Mouse (Mus musculus): Measurements from ENCODE around the gene Chad. TPM values are rescaled to one million over a fixed set of nuclear protein-coding genes. Genes with fewer than 3 reads are reported as not detected.

Gene Chad
- 0.23 and 1.1 TPM in 2 replicates for polyA plus RNA-seq (2015; fragmentation: Nextera tagmentation; extraction: Ambion mirVana)

DNA sequence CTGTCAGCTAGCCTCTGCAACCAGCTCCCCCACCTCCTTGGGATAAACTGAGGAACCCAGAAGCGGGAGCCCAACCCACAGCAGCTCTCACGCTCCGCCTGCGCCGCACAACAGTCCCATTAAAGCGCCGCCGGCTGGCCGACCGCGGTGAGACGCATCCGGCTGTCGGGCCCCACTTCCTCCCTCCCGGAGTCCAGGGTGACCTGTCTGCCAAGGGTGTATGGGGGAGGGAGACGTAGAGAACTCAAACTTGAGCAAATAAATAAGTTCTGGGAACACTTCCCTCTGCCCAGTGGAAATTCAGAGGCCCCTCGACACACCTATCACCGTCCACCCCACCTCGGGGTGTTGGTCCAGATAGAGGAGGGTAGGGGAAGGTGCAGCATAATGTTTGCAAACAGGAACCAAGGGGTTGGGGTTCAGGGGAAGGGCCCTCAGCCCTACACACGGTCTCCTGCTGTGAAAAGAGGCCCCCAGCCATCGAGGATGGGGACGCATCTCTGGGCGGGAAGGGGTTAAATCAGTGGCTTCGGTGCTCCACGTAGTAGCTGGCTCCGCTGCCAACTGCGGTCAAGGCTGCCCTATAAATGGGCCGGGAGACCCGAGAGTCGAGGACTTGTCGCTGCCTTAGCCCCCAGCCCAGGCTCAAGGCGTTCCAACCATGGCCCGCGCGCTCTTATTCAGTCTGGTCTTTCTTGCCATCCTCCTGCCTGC lies at the start of gene Chad:
Gene Chad, plus strand, starts transcription at position 611 of the 714 bp plus-strand sequence.
- no peak within 1 kb of the TSS for H3K27ac ChIP-seq
- 9% methylated on average over 35 of the region's 35 CpGs for WGBS
- H3K4me3 ChIP-seq (replicated peaks) = peak within 1 kb of the TSS; percentile 24
- H3K27me3 ChIP-seq = peaks cover 12% of the 10 kb centered on the region; the same call in 1 of the 2 replicates
- H3K36me3 ChIP-seq = peaks cover 13% of the 10 kb centered on the region
- peaks cover 16% of the 10 kb centered on the region for H3K4me1 ChIP-seq
- H3K9ac ChIP-seq = peak within 1 kb of the TSS; percentile 9; the same call in 1 of the 2 replicates
- H3K9me3 ChIP-seq (replicated peaks) = no peaks in the 10 kb centered on the region
- peak; percentile 27; the same call in 1 of the 2 replicates for ATAC-seq (replicated peaks; ENCODE audit: low FRiP score)
- peak within 1 kb of the TSS; percentile 50 for H3K4me2 ChIP-seq

DNA sequence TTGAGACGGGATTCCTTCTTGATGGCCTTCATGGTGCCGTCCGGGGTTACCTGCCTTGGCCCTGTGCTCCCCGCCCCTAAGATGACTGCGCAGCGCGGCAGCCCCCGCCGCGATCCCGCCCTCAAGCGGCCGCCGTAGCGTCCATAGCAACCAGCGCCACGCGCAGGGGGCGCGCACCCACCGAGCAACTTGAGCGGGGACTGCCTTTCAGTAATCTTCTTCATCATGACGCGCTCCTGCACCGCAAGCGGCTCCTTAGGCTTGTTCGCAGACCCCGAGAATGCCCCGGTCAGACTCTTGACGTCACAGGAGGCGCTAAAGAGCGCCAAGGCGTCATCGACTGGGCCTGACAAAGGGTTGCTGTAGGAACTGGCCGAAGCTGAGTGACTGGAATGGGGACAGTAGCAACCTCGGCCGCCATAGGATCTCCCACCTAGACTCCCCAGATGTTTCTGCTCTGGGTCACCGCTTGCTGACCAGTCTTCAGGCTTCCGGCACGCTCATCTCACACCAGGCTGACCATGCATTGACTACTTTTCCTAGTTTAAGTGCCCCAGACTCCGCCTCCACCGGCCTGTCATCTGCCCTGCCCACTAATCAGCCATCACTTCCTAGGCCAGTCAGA lies 43.5 kb upstream of the Chad start, which contains the start of gene Mycbpap:
Gene Mycbpap, minus strand, starts transcription at position 524 of the 625 bp plus-strand sequence.
- H3K9ac ChIP-seq = peak within 1 kb of the TSS; percentile 47
- no peaks in the 10 kb centered on the region for H3K36me3 ChIP-seq
- 1% methylated on average over 42 of the region's 42 CpGs for WGBS
- peak; percentile 59 for ATAC-seq (replicated peaks; ENCODE audit: low FRiP score)
- no peaks in the 10 kb centered on the region for H3K9me3 ChIP-seq (replicated peaks)
- H3K4me3 ChIP-seq (replicated peaks) = peak within 1 kb of the TSS; percentile 53
- peaks cover 56% of the 10 kb centered on the region for H3K4me1 ChIP-seq
- H3K27ac ChIP-seq = peak within 1 kb of the TSS; percentile 67
- H3K27me3 ChIP-seq = no peaks in the 10 kb centered on the region
- peak within 1 kb of the TSS; percentile 80 for H3K4me2 ChIP-seq

DNA sequence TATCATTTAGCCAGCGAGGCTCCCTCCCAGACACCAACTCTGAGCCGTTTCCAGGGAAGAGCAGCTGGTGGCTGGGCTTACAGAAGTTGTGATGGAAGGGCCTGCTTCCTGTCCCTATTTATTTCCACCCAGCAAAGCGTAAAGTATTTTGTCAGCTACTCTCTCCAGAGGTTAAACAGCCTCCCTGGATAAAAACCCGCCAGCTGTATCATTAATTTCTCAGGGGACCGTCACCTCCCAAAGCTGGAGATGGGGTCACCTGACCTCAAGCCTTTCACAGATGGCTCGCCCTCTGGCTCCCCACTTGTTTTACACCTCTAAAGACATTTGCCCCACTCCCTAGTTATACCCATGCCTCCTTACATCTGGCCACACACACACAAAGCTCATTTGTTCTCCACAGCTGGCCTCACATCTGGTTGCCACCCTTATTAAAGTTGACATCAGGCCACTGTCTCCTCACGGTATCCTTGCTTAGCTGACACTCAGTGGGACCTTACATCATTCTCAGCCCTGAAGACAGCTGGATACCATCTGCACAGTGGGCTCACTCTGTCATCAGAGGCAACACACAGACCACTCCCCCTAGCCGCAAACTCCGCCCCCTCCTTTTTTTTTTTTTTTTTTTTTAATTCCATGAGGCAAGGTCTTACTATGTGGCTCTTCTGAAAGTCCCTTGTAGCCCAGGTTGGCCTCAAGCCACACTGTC lies 38.5 kb upstream of the Chad start:
- no peak overlapping the region for H3K4me3 ChIP-seq (replicated peaks)
- peaks cover 40% of the 10 kb centered on the region for H3K4me1 ChIP-seq
- no peaks in the 10 kb centered on the region for H3K36me3 ChIP-seq
- no peak overlapping the region for H3K4me2 ChIP-seq
- peak overlapping the region; percentile 57 for H3K27ac ChIP-seq
- WGBS = 26% methylated on average over 9 of the region's 9 CpGs
- ATAC-seq (replicated peaks; ENCODE audit: low FRiP score) = peak; percentile 72
- H3K9ac ChIP-seq = no peak overlapping the region
- no peaks in the 10 kb centered on the region for H3K27me3 ChIP-seq
- H3K9me3 ChIP-seq (replicated peaks) = no peaks in the 10 kb centered on the region

- H3K4me3 ChIP-seq (replicated peaks) = no peak overlapping the region
- no peak for ATAC-seq (replicated peaks; ENCODE audit: low FRiP score)
Observed at GRCm38 (mm10) chr11:94528879-94529278, 36.0 kb upstream of the Chad start.

DNA sequence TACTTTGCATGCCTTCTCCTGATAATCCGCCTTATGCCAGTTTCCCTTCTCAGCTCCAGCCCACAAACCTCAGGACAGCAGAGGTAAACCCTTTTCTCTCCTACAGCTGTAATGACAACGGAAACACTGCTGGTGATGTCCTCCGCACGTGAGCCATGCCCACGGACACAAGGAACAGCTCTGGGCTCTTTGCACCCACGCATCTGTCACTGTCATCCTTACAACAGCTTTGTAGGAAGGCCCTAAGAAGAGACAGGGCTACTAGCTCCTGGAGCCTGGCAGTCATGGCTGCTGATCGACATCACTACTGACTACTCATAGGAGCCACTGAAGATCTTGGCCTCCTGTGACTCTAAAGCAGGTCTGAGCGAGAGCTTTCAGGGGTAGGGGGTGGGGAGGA lies 31.7 kb upstream of the Chad start:
- no peak overlapping the region for H3K9ac ChIP-seq
- H3K4me3 ChIP-seq (replicated peaks) = no peak overlapping the region
- no peak for ATAC-seq (replicated peaks; ENCODE audit: low FRiP score)
- no peaks in the 10 kb centered on the region for H3K27me3 ChIP-seq
- 72% methylated on average over 8 of the region's 8 CpGs for WGBS
- H3K36me3 ChIP-seq = no peaks in the 10 kb centered on the region
- H3K4me2 ChIP-seq = no peak overlapping the region
- no peaks in the 10 kb centered on the region for H3K9me3 ChIP-seq (replicated peaks)
- no peak overlapping the region for H3K27ac ChIP-seq
- peaks cover 11% of the 10 kb centered on the region for H3K4me1 ChIP-seq

More at GRCm38 (mm10) chr11:94528879-94529278, 36.0 kb upstream of the Chad start:
- Histone ChIP-seq H3K27me3 (no peaks in the 10 kb centered on the region), H3K4me2 (no peak overlapping the region), H3K4me1 (peaks cover 29% of the 10 kb centered on the region), H3K9ac (no peak overlapping the region), H3K9me3 (replicated peaks) (no peaks in the 10 kb centered on the region), H3K27ac (no peak overlapping the region), H3K36me3 (no peaks in the 10 kb centered on the region)
- WGBS = 60% methylated on average over 3 of the region's 3 CpGs

DNA sequence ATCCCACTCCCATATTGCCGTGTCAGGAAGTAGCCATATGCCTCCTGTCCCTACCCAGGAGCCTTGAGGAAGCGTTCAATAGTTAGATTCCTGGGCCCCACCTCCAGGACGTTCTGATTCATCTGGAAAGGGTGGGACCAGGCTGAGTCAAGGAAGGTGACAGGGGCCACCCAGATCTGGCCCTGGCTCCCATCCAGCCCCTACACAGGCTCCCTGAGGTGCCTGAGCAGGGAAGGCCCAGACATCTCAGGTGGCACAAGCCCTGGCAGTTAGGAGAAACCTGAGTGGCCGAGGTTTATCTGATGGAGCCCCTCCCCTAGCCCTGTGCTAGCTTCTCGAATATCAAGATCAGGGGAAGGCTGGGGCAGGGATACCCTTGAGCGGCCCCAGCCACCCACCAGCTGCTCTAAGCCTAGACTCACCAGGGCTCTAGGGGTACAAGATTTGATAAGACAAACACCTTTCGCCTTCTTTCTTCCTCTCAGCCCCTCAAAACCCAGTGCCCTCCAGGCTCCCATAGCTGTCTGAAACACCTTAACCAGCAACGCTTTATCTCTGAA lies 26.0 kb upstream of the Chad start:
- no peak overlapping the region for H3K9ac ChIP-seq
- H3K4me2 ChIP-seq = no peak overlapping the region
- peak; percentile 64 for ATAC-seq (replicated peaks; ENCODE audit: low FRiP score)
- H3K9me3 ChIP-seq (replicated peaks) = no peaks in the 10 kb centered on the region
- WGBS = 44% methylated on average over 8 of the region's 8 CpGs
- H3K27me3 ChIP-seq = no peaks in the 10 kb centered on the region
- H3K36me3 ChIP-seq = 0 out of 2 replicates have a peak, but pooled peaks cover 8% of the 10 kb centered on the region
- H3K4me3 ChIP-seq (replicated peaks) = no peak overlapping the region
- 0 out of 2 replicates have a peak overlapping the region, but pooled peaks have one; percentile 28 for H3K27ac ChIP-seq
- H3K4me1 ChIP-seq = peaks cover 15% of the 10 kb centered on the region

GRCm38 (mm10) chr11:94539761-94540160 lies 25.1 kb upstream of the Chad start:
- 0 out of 2 replicates have a peak, but pooled peaks cover 8% of the 10 kb centered on the region for H3K36me3 ChIP-seq
- H3K4me1 ChIP-seq = peaks cover 24% of the 10 kb centered on the region
- H3K9me3 ChIP-seq (replicated peaks) = no peaks in the 10 kb centered on the region
- no peak for ATAC-seq (replicated peaks; ENCODE audit: low FRiP score)
- H3K27me3 ChIP-seq = no peaks in the 10 kb centered on the region
- H3K27ac ChIP-seq = no peak overlapping the region
- H3K4me2 ChIP-seq = no peak overlapping the region
- no peak overlapping the region for H3K9ac ChIP-seq
- H3K4me3 ChIP-seq (replicated peaks) = no peak overlapping the region
- 76% methylated on average over 7 of the region's 7 CpGs for WGBS

GRCm38 (mm10) chr11:94542400-94542799 lies 22.4 kb upstream of the Chad start:
- Histone ChIP-seq H3K9ac (no peak overlapping the region), H3K36me3 (0 out of 2 replicates have a peak, but pooled peaks cover 8% of the 10 kb centered on the region), H3K27ac (no peak overlapping the region), H3K27me3 (no peaks in the 10 kb centered on the region), H3K4me2 (no peak overlapping the region), H3K4me1 (peaks cover 21% of the 10 kb centered on the region), H3K9me3 (replicated peaks) (no peaks in the 10 kb centered on the region), H3K4me3 (replicated peaks) (no peak overlapping the region)
- 92% methylated on average over 4 of the region's 4 CpGs for WGBS
- ATAC-seq (replicated peaks; ENCODE audit: low FRiP score) = no peak

- H3K9me3 ChIP-seq (replicated peaks) = no peaks in the 10 kb centered on the region
- WGBS = 85% methylated on average over 12 of the region's 12 CpGs
- no peak overlapping the region for H3K4me2 ChIP-seq
Observed at GRCm38 (mm10) chr11:94543344-94543743, 21.5 kb upstream of the Chad start.

GRCm38 (mm10) chr11:94543932-94544331 lies 20.9 kb upstream of the Chad start:
- H3K9ac ChIP-seq = no peak overlapping the region
- WGBS = 31% methylated on average over 9 of the region's 9 CpGs
- H3K36me3 ChIP-seq = 0 out of 2 replicates have a peak, but pooled peaks cover 8% of the 10 kb centered on the region
- H3K9me3 ChIP-seq (replicated peaks) = no peaks in the 10 kb centered on the region
- 0 out of 2 replicates have a peak overlapping the region, but pooled peaks have one; percentile 6 for H3K4me3 ChIP-seq (replicated peaks)
- H3K27ac ChIP-seq = no peak overlapping the region
- H3K27me3 ChIP-seq = no peaks in the 10 kb centered on the region
- peaks cover 27% of the 10 kb centered on the region for H3K4me1 ChIP-seq
- peak overlapping the region; percentile 48; the same call in 1 of the 2 replicates for H3K4me2 ChIP-seq
- no peak for ATAC-seq (replicated peaks; ENCODE audit: low FRiP score)

More at GRCm38 (mm10) chr11:94543344-94543743, 21.5 kb upstream of the Chad start:
- Histone ChIP-seq H3K27me3 (no peaks in the 10 kb centered on the region), H3K27ac (no peak overlapping the region), H3K36me3 (0 out of 2 replicates have a peak, but pooled peaks cover 8% of the 10 kb centered on the region), H3K4me3 (replicated peaks) (no peak overlapping the region), H3K9ac (no peak overlapping the region), H3K4me1 (peaks cover 26% of the 10 kb centered on the region)
- no peak for ATAC-seq (replicated peaks; ENCODE audit: low FRiP score)

GRCm38 (mm10) chr11:94544422-94544821 lies 20.4 kb upstream of the Chad start:
- peaks cover 26% of the 10 kb centered on the region for H3K4me1 ChIP-seq
- 45% methylated on average over 18 of the region's 18 CpGs for WGBS
- peak overlapping the region; percentile 48 for H3K4me2 ChIP-seq
- peak overlapping the region; percentile 6; the same call in 1 of the 2 replicates for H3K4me3 ChIP-seq (replicated peaks)
- no peaks in the 10 kb centered on the region for H3K27me3 ChIP-seq
- H3K9ac ChIP-seq = no peak overlapping the region
- H3K27ac ChIP-seq = no peak overlapping the region
- no peaks in the 10 kb centered on the region for H3K9me3 ChIP-seq (replicated peaks)
- ATAC-seq (replicated peaks; ENCODE audit: low FRiP score) = no peak; the same call in 1 of the 2 replicates
- H3K36me3 ChIP-seq = 0 out of 2 replicates have a peak, but pooled peaks cover 8% of the 10 kb centered on the region

All from kidney, embryonic 15.5 days (tissue).